Mouse (Mus musculus) liver, embryonic 12.5 days (tissue): ENCODE measurements around the gene Cadm1. TPM values are rescaled to one million over a fixed set of nuclear protein-coding genes. Genes with fewer than 3 reads are reported as not detected.
A peak's percentile ranks its signal among the peaks of the same experiment; 100 is the strongest.

ENCODE experiments used
- ATAC-seq: fragments of 200-750 bp; cut with Nextera tagmentation; 2 replicates; pipeline ENCODE4 v1.8.0; 2017; ENCODE audit warnings: moderate number of reproducible peaks, mild to moderate bottlenecking, moderate library complexity
- H3K27ac ChIP-seq: fragments of 300-500 bp; sonication (generic); 2 replicates; pipeline ENCODE4 v1.5.1; 2016; ENCODE audit warnings: mild to moderate bottlenecking
- H3K27me3 ChIP-seq: fragments of 300-500 bp; sonication (generic); replicated peaks from 2 replicates; pipeline ENCODE4 v1.6.1; 2016; ENCODE audit warnings: mild to moderate bottlenecking, moderate library complexity
- H3K36me3 ChIP-seq: fragments of 300-500 bp; sonication (generic); 2 replicates; pipeline ENCODE4 v1.6.1; 2016; ENCODE audit warnings: mild to moderate bottlenecking, moderate library complexity
- H3K4me1 ChIP-seq: fragments of 300-500 bp; sonication (generic); 2 replicates; pipeline ENCODE4 v1.6.1; 2016
- H3K4me2 ChIP-seq: fragments of 300-500 bp; sonication (generic); 2 replicates; pipeline ENCODE4 v1.6.1; 2016; ENCODE audit warnings: mild to moderate bottlenecking, moderate library complexity
- H3K4me3 ChIP-seq: fragments of 300-500 bp; sonication (generic); 2 replicates; pipeline ENCODE4 v1.5.1; 2016; ENCODE audit warnings: mild to moderate bottlenecking, moderate library complexity
- H3K9ac ChIP-seq: fragments of 300-500 bp; sonication (generic); 2 replicates; pipeline ENCODE4 v1.6.1; 2016; ENCODE audit warnings: mild to moderate bottlenecking, moderate library complexity
- H3K9me3 ChIP-seq: fragments of 300-500 bp; sonication (generic); replicated peaks from 2 replicates; pipeline ENCODE4 v1.6.1; 2016; ENCODE audit warnings: mild to moderate bottlenecking, moderate library complexity
- WGBS: fragments of 180-500 bp; shearing (Covaris S2); methylation state at CpG from one replicate; pipeline ENCODE4 v1.1.7; 2016; ENCODE audit not compliant: insufficient replicate concordance; 5-methylcytosine and 5-hydroxymethylcytosine counted together
- polyA plus RNA-seq: library from polyadenylated mRNA; unstranded; fragments of >200 nt; fragmentation: Nextera tagmentation; extraction: Ambion mirVana; gene quantifications from 2 replicates; pipeline ENCODE4 v1.2.1, GENCODE M21; 2016

The Cadm1 gene
- polyA plus RNA-seq, result 10.1 and 10.4 TPM in 2 replicates

DNA sequence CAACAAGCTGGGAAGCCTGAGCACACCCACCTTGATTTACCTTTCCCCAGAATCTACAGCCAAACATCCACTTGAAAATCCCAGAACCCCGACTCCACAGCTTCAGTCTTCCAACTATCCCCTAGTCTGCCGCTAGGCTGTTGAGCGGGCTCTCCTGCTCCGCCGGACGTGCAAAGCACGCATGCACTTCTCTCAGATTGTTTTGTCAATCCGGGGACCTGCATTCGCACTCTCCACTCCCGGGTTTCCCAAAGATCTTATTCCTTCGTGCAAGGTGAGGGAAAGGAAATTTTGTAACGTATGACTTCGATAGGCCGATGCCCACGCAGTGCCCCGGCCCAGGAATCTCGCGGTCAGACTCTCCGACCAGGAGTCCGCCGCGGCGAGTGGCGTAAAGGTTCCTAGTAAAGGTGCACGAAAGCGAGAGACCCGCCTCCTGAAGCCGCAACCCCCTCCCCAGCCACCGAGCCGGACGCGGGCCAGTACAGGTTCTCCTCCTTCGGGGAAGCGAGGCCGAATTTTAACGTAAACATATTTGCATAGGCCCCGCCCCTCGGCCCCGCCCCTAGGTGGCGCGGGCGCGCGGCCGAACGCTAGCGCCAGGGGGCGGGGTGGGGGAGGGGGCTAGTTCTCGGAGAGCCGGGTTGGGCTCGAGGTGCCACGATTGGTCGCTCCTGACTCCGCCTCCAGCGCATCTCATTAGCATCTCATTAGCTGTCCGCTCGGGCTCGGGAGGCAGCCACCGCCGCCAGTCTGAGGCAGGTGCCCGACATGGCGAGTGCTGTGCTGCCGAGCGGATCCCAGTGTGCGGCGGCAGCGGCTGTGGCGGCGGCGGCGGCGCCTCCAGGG is at the start of gene Cadm1:
Cadm1 (plus strand) TSS at position 572 of the 849 bp plus-strand sequence.
- Histone ChIP-seq H3K27me3 (peaks cover 74% of the 10 kb centered on the region), H3K9me3 (no peaks in the 10 kb centered on the region), H3K27ac (no peak within 1 kb of the TSS), H3K4me2 (peak within 1 kb of the TSS; percentile 75), H3K9ac (peak within 1 kb of the TSS; percentile 55), H3K4me3 (peak within 1 kb of the TSS; percentile 58), H3K36me3 (no peaks in the 10 kb centered on the region), H3K4me1 (peaks cover 21% of the 10 kb centered on the region)
- WGBS, result under 1% methylated on average over 65 of the region's 72 CpGs
- ATAC-seq, result peak; percentile 95

DNA sequence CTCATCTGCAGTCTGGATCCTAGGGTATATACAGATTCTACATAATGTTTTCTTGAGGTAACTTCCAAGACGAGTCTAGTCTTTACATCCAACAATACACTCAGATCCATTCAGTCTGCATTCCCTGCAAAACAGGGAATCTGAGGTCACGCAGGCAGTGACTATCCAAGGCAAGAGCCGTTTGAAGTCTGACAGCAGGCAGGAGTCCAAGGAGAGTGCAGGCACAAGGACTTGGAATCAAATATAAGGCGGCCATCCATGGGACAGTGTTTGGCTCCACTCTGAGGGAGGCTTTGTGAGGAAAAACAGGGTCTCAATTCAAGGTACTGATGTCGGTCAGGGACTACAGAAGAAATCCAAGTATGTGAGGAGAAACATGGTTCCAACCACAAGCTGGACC is 45.5 kb upstream of the Cadm1 start:
- ATAC-seq, result no peak
- no peaks in the 10 kb centered on the region for H3K27me3 ChIP-seq
- no peaks in the 10 kb centered on the region for H3K9me3 ChIP-seq
- no peak overlapping the region for H3K4me3 ChIP-seq
- 64% methylated on average over 5 of the region's 5 CpGs for WGBS
- no peaks in the 10 kb centered on the region for H3K36me3 ChIP-seq
- H3K9ac ChIP-seq, result no peak overlapping the region
- H3K4me2 ChIP-seq, result no peak overlapping the region
- no peak overlapping the region for H3K27ac ChIP-seq
- no peaks in the 10 kb centered on the region for H3K4me1 ChIP-seq

DNA sequence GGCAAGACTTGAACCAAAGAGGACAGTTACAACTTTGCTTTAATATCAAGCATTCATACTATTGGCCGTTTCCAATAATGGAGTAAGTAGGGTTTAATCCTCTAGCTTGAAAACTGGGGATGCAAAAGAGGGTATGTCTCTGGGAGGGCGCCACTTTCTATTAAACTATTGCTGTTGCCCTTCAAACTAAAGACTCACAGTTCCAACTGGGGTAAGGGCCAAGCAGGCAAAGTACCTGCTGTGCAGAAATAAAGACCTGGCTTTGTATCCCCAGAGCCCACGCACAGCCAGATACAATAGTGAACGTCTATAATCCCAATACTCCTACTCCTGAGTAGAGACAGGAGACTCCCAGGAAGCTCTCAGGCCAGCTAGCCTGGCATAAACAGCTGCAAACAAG is 44.8 kb upstream of the Cadm1 start:
- Histone ChIP-seq H3K27me3 (no peaks in the 10 kb centered on the region), H3K4me3 (no peak overlapping the region), H3K9ac (no peak overlapping the region), H3K27ac (no peak overlapping the region), H3K36me3 (no peaks in the 10 kb centered on the region), H3K4me1 (no peaks in the 10 kb centered on the region), H3K4me2 (no peak overlapping the region), H3K9me3 (no peaks in the 10 kb centered on the region)
- no peak for ATAC-seq
- 65% methylated on average over 4 of the region's 4 CpGs for WGBS

DNA sequence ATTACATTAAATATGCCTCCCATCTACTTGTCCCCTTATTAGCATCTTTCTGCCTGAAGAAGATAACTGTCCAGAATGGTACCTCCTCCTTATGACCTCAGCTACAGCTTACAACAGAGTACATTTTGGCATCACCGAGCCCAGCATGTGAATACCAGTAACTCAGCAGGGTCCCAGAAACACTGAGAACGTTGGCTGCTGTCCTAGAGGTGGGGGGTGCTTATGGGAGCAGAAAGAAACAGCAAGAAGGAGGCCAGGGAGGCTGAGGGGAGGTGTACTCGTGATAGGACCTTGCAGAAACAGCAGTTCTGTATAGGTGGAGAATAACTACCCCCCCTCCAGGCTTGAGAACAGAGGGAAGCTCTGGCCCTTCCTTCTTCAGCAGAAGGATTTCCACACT is 30.2 kb upstream of the Cadm1 start:
- Histone ChIP-seq H3K4me2 (no peak overlapping the region), H3K9ac (no peak overlapping the region), H3K4me1 (no peaks in the 10 kb centered on the region), H3K27me3 (no peaks in the 10 kb centered on the region; the same call in 1 of the 2 replicates), H3K4me3 (no peak overlapping the region), H3K9me3 (no peaks in the 10 kb centered on the region), H3K27ac (no peak overlapping the region), H3K36me3 (no peaks in the 10 kb centered on the region)
- ATAC-seq, result no peak
- 35% methylated on average over 3 of the region's 3 CpGs for WGBS

DNA sequence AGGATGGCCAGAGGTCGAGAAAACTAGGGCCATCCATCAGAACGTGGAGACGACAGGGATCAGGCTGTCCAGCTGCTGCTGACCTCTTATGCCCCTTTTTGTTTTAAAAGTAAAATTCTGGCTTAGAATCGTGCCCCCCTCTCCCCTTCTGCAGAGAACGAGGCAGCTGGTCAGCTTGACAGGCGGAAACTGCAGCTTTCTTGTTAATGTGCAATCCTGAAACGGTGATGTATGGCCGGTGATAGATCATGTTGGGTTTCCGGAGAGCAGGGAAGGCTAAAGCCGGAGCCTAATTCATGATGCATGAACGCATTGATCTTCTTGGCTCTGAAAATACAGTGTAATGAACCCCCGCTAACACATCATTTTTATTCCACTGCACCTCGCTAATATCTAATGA is 24.0 kb upstream of the Cadm1 start:
- H3K27me3 ChIP-seq, result no peaks in the 10 kb centered on the region
- no peaks in the 10 kb centered on the region for H3K4me1 ChIP-seq
- 67% methylated on average over 13 of the region's 13 CpGs for WGBS
- H3K9ac ChIP-seq, result no peak overlapping the region
- no peaks in the 10 kb centered on the region for H3K9me3 ChIP-seq
- no peak overlapping the region for H3K4me2 ChIP-seq
- H3K4me3 ChIP-seq, result no peak overlapping the region
- no peak for ATAC-seq
- no peaks in the 10 kb centered on the region for H3K36me3 ChIP-seq
- H3K27ac ChIP-seq, result no peak overlapping the region

DNA sequence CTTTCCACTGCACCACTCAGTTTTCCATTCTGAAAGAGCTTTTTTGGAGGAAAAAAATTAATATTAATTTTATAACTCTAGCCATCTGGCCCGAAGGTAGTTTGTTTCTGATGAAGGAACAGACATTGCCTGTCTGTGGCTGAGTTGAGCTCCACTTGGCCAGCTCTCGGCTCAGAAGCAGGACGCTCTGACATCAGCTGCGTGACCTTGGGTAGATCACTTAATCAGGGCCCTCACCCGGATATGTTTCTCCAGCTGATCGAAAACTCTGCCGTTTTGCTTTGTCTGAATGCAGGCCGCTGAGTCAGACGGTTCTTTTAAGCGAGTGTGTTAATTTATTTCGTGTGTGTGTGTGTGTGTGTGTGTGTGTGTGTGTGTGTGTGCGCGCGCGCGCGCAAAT is 23.1 kb upstream of the Cadm1 start:
- H3K36me3 ChIP-seq, result no peaks in the 10 kb centered on the region
- H3K4me3 ChIP-seq, result no peak overlapping the region
- no peaks in the 10 kb centered on the region for H3K9me3 ChIP-seq
- no peak for ATAC-seq
- WGBS, result 83% methylated on average over 17 of the region's 17 CpGs
- H3K4me1 ChIP-seq, result no peaks in the 10 kb centered on the region
- H3K9ac ChIP-seq, result no peak overlapping the region
- no peak overlapping the region for H3K27ac ChIP-seq
- no peak overlapping the region for H3K4me2 ChIP-seq
- H3K27me3 ChIP-seq, result no peaks in the 10 kb centered on the region

DNA sequence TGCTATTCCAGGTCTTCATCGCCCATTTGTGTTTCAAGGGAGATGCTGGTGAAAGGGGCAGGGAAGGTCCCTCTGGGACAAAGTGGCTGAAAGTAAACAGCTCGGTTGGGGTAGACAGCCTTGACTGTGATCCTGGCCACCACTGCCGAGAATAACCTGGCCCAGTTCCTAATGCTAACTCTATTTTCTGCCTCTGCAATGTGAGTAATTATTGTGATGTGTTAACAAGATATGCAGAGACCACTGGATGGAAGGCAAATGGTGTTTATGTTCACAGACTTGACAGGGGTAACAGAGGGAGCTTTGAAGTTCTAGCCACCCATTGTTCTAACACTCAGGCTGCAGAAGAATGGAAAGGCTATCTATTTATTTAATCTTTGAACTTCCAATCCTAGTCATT is 21.9 kb upstream of the Cadm1 start:
- Histone ChIP-seq H3K4me2 (no peak overlapping the region), H3K9me3 (no peaks in the 10 kb centered on the region), H3K4me3 (no peak overlapping the region), H3K36me3 (no peaks in the 10 kb centered on the region), H3K4me1 (no peaks in the 10 kb centered on the region), H3K27me3 (no peaks in the 10 kb centered on the region), H3K27ac (no peak overlapping the region), H3K9ac (no peak overlapping the region)
- no peak for ATAC-seq
- WGBS, result 38% methylated on average over 3 of the region's 3 CpGs

DNA sequence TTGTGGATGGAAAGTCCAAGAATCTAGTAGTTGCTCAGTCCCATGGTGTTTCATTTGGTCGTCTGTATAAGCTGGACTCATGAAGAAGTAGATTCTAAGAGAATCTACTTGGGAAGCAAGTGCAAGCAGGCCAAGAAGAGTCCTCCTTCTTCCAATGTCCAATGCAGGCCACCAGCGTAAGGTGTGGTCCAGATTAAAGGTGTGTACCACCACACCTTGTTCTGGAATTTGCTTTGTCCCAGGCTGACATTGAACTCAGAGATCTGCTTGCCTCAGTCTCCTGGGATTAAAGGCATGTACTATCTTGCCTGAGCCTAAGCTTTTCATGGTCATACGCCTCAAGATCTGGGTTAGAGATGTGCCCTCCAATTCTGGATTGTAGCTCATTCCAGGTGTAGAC is 17.5 kb upstream of the Cadm1 start:
- no peak overlapping the region for H3K4me3 ChIP-seq
- no peaks in the 10 kb centered on the region for H3K4me1 ChIP-seq
- H3K27ac ChIP-seq, result no peak overlapping the region
- H3K9ac ChIP-seq, result no peak overlapping the region
- no peaks in the 10 kb centered on the region for H3K9me3 ChIP-seq
- ATAC-seq, result no peak
- WGBS, result 50% methylated on average over 3 of the region's 3 CpGs
- H3K36me3 ChIP-seq, result no peaks in the 10 kb centered on the region
- H3K4me2 ChIP-seq, result no peak overlapping the region
- H3K27me3 ChIP-seq, result peaks cover 8% of the 10 kb centered on the region; the same call in 1 of the 2 replicates

DNA sequence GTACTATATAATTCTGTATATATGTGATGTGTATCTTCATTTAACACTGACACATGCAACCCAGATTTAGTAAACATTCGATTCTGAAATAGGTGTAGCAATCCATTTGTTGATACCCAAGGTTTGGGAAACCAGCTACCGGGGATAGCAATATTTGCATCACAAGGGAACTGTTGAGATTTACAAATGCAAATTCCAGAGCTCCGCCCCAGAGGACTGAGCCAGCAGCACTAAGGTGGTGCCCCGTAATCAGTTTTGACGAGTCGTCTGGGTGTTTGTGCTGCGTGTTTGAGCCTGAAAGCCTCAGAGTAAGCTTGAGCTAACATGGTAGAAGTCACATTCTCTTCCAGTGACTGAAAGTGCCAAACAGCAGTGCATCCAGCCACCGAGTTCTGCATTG is 15.7 kb upstream of the Cadm1 start:
- peaks cover 8% of the 10 kb centered on the region; the same call in 1 of the 2 replicates for H3K27me3 ChIP-seq
- H3K4me1 ChIP-seq, result no peaks in the 10 kb centered on the region
- H3K9ac ChIP-seq, result no peak overlapping the region
- no peaks in the 10 kb centered on the region for H3K36me3 ChIP-seq
- no peaks in the 10 kb centered on the region for H3K9me3 ChIP-seq
- no peak overlapping the region for H3K4me3 ChIP-seq
- ATAC-seq, result no peak
- 21% methylated on average over 8 of the region's 8 CpGs for WGBS
- no peak overlapping the region for H3K27ac ChIP-seq
- no peak overlapping the region for H3K4me2 ChIP-seq

DNA sequence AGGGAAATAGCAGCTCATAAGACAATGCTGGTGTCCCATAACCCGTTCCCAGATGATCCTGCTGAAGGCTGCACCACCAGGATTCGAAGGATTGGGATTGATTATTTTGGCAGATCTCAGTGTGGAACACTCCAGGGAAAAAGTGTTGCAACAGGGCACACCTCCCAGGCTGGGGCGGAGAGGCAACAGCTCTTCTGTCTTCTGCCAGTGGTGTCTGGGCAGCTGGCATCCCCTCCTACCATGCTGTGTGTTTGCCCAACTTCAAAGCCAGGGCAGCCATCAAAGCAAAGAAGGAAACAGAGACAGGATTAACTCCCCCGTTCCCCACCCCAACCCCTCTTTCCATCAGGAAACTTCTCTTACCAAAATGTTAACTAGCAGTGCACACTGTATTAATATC is 13.7 kb upstream of the Cadm1 start:
- H3K4me2 ChIP-seq, result no peak overlapping the region
- H3K9ac ChIP-seq, result no peak overlapping the region
- no peaks in the 10 kb centered on the region for H3K9me3 ChIP-seq
- H3K27me3 ChIP-seq, result peaks cover 8% of the 10 kb centered on the region; the same call in 1 of the 2 replicates
- WGBS, result 37% methylated on average over 4 of the region's 4 CpGs
- H3K4me1 ChIP-seq, result no peaks in the 10 kb centered on the region
- H3K27ac ChIP-seq, result no peak overlapping the region
- ATAC-seq, result no peak
- H3K36me3 ChIP-seq, result no peaks in the 10 kb centered on the region
- no peak overlapping the region for H3K4me3 ChIP-seq

DNA sequence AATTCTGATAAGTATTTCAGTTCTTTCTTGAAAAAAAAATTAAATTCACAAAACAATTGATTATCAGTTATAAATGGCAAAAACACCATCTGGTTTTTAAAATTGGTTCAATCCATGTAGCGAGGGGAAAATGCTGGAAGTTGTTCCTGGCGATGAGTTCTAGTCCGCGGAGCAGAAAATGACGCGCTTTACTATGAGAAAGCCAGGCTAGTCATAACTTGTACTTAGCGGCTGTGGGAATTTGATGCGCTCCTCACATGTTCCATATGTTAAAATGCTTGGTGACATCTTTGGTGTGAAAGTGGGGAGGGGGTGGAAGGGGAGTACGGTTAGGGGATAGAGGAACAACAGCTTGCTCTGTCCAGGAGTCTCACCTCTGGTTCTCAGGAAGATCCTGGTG is 2.7 kb upstream of the Cadm1 start:
- no peak overlapping the region for H3K4me3 ChIP-seq
- WGBS, result 84% methylated on average over 9 of the region's 9 CpGs
- H3K9ac ChIP-seq, result no peak overlapping the region
- no peak overlapping the region for H3K27ac ChIP-seq
- no peaks in the 10 kb centered on the region for H3K9me3 ChIP-seq
- H3K36me3 ChIP-seq, result no peaks in the 10 kb centered on the region
- H3K4me2 ChIP-seq, result no peak overlapping the region
- H3K27me3 ChIP-seq, result peaks cover 51% of the 10 kb centered on the region
- H3K4me1 ChIP-seq, result peaks cover 21% of the 10 kb centered on the region
- ATAC-seq, result no peak

DNA sequence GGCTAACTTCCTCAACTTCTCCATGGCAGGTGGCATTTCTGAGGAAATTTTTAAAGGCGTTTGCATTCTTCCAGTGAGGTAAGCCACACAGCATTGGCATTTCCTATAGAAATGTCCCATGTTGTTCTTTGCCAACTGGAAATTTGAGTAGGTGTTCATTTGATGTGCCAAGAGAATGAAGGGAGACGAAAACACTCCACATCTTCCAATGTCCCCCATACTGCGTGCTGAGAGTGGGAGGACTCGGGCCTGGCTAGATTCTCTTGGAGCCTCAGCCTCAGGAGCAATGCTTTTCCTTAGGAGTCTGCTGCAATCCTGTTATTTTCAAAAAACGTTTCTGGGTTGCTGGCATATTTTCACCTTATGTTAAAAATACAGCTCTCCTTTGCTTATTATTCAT is 2.2 kb upstream of the Cadm1 start:
- no peak for ATAC-seq
- Histone ChIP-seq H3K27ac (no peak overlapping the region), H3K4me2 (no peak overlapping the region), H3K9me3 (no peaks in the 10 kb centered on the region), H3K27me3 (peaks cover 55% of the 10 kb centered on the region), H3K36me3 (no peaks in the 10 kb centered on the region), H3K4me1 (peaks cover 21% of the 10 kb centered on the region), H3K4me3 (no peak overlapping the region), H3K9ac (no peak overlapping the region)
- WGBS, result 68% methylated on average over 5 of the region's 5 CpGs
